Mouse (Mus musculus) lung, adult 2 months (tissue): ENCODE results near the gene Acap3.

Source experiments
- CTCF ChIP-seq: fragments of 200-500 bp; IDR thresholded peaks from 2 replicates; pipeline ENCODE4 v1.5.1; 2011; ENCODE audit warnings: mild to moderate bottlenecking, low read length, control low read depth; ENCODE audit not compliant: insufficient read depth
- POLR2A ChIP-seq: fragments of 200-500 bp; IDR thresholded peaks from 2 replicates; pipeline ENCODE4 v1.6.1; 2011; ENCODE audit warnings: low read depth, mild to moderate bottlenecking, control low read depth, low read length, borderline replicate concordance; ENCODE audit errors: extremely low read depth

GRCm38 (mm10) chr4:155893212-155893690, 1.6 kb downstream of the Acap3 start:
- no peak for TF ChIP-seq CTCF
- no peak for TF ChIP-seq POLR2A
